Mouse (Mus musculus): Measurements from ENCODE around the gene Lrrc27. TPM values are rescaled to one million over a fixed set of nuclear protein-coding genes. Genes with fewer than 3 reads are reported as not detected.

The Lrrc27 gene
- polyA plus RNA-seq, 1 experiment from 2014 or later = 5.2 TPM

- Histone ChIP-seq H3K9me3 (ENCODE audit: control insufficient read depth, low read length) (no peaks in the 10 kb centered on the region), H3K4me3 (replicated peaks; ENCODE audit: low read length) (no peak overlapping the region), H3K27me3 (ENCODE audit: control insufficient read depth, insufficient read depth, low read length) (no peaks in the 10 kb centered on the region), H3K27ac (no peak overlapping the region), H3K4me2 (replicated peaks) (no peak overlapping the region), H3K4me1 (replicated peaks; ENCODE audit: control insufficient read depth, insufficient read depth, low read length) (peaks cover 12% of the 10 kb centered on the region; the same call in 1 of the 2 replicates), H3K36me3 (replicated peaks; ENCODE audit: control insufficient read depth, insufficient read depth) (no peaks in the 10 kb centered on the region), H3K9ac (no peak overlapping the region)
- 59% methylated on average over 1 of the region's 1 CpGs for WGBS
- ATAC-seq (ENCODE audit: low FRiP score) = no peak
- DNase-seq (ENCODE audit: low spot score) = no peak
These were observed 60.0 kb downstream of the Lrrc27 start for GRCm38 (mm10) chr7:139272639-139273396.

GRCm38 (mm10) chr7:139273397-139273719, 60.6 kb downstream of the Lrrc27 start:
- Histone ChIP-seq H3K27ac (no peak overlapping the region), H3K9me3 (ENCODE audit: control insufficient read depth, low read length) (no peaks in the 10 kb centered on the region), H3K27me3 (ENCODE audit: control insufficient read depth, insufficient read depth, low read length) (no peaks in the 10 kb centered on the region), H3K4me3 (replicated peaks; ENCODE audit: low read length) (no peak overlapping the region), H3K4me1 (replicated peaks; ENCODE audit: control insufficient read depth, insufficient read depth, low read length) (peaks cover 12% of the 10 kb centered on the region; the same call in 1 of the 2 replicates), H3K36me3 (replicated peaks; ENCODE audit: control insufficient read depth, insufficient read depth) (no peaks in the 10 kb centered on the region), H3K9ac (no peak overlapping the region), H3K4me2 (replicated peaks) (no peak overlapping the region)
- ATAC-seq (ENCODE audit: low FRiP score) (no peak), DNase-seq (ENCODE audit: low spot score) (no peak)
- WGBS = 85% methylated on average over 2 of the region's 2 CpGs

GRCm38 (mm10) chr7:139275586-139275985, 62.8 kb downstream of the Lrrc27 start:
- Histone ChIP-seq H3K27me3 (ENCODE audit: control insufficient read depth, insufficient read depth, low read length) (no peaks in the 10 kb centered on the region), H3K36me3 (replicated peaks; ENCODE audit: control insufficient read depth, insufficient read depth) (no peaks in the 10 kb centered on the region), H3K9ac (no peak overlapping the region), H3K4me1 (replicated peaks; ENCODE audit: control insufficient read depth, insufficient read depth, low read length) (peaks cover 18% of the 10 kb centered on the region), H3K27ac (no peak overlapping the region), H3K9me3 (ENCODE audit: control insufficient read depth, low read length) (no peaks in the 10 kb centered on the region), H3K4me3 (replicated peaks; ENCODE audit: low read length) (no peak overlapping the region), H3K4me2 (replicated peaks) (no peak overlapping the region)
- ATAC-seq (ENCODE audit: low FRiP score) (no peak), DNase-seq (ENCODE audit: low spot score) (no peak)
- 63% methylated on average over 10 of the region's 10 CpGs for WGBS

- H3K9me3 ChIP-seq (ENCODE audit: control insufficient read depth, low read length) = no peaks in the 10 kb centered on the region
- no peak overlapping the region for H3K4me3 ChIP-seq (replicated peaks; ENCODE audit: low read length)
- H3K27me3 ChIP-seq (ENCODE audit: control insufficient read depth, insufficient read depth, low read length) = no peaks in the 10 kb centered on the region
- DNase-seq (ENCODE audit: low spot score) = no peak
- WGBS = 88% methylated on average over 10 of the region's 10 CpGs
- H3K9ac ChIP-seq = no peak overlapping the region
- no peak for ATAC-seq (ENCODE audit: low FRiP score)
- no peak overlapping the region for H3K27ac ChIP-seq
- no peak overlapping the region for H3K4me2 ChIP-seq (replicated peaks)
- H3K36me3 ChIP-seq (replicated peaks; ENCODE audit: control insufficient read depth, insufficient read depth) = no peaks in the 10 kb centered on the region
- H3K4me1 ChIP-seq (replicated peaks; ENCODE audit: control insufficient read depth, insufficient read depth, low read length) = peaks cover 18% of the 10 kb centered on the region
These were observed 63.4 kb downstream of the Lrrc27 start for GRCm38 (mm10) chr7:139276150-139276549.

- DNase-seq (ENCODE audit: low spot score) (no peak), ATAC-seq (ENCODE audit: low FRiP score) (no peak)
- 68% methylated on average over 7 of the region's 7 CpGs for WGBS
- H3K4me2 ChIP-seq (replicated peaks) = no peak overlapping the region
- no peak overlapping the region for H3K4me3 ChIP-seq (replicated peaks; ENCODE audit: low read length)
- peaks cover 12% of the 10 kb centered on the region for H3K4me1 ChIP-seq (replicated peaks; ENCODE audit: control insufficient read depth, insufficient read depth, low read length)
- H3K36me3 ChIP-seq (replicated peaks; ENCODE audit: control insufficient read depth, insufficient read depth) = no peaks in the 10 kb centered on the region
- H3K9me3 ChIP-seq (ENCODE audit: control insufficient read depth, low read length) = no peaks in the 10 kb centered on the region
- H3K27ac ChIP-seq = no peak overlapping the region
- no peak overlapping the region for H3K9ac ChIP-seq
- H3K27me3 ChIP-seq (ENCODE audit: control insufficient read depth, insufficient read depth, low read length) = no peaks in the 10 kb centered on the region
These were observed 64.7 kb downstream of the Lrrc27 start for GRCm38 (mm10) chr7:139277536-139277935.

- no peaks in the 10 kb centered on the region for H3K27me3 ChIP-seq (ENCODE audit: control insufficient read depth, insufficient read depth, low read length)
- no peaks in the 10 kb centered on the region for H3K9me3 ChIP-seq (ENCODE audit: control insufficient read depth, low read length)
- no peaks in the 10 kb centered on the region for H3K36me3 ChIP-seq (replicated peaks; ENCODE audit: control insufficient read depth, insufficient read depth)
- no peak overlapping the region for H3K9ac ChIP-seq
- H3K4me3 ChIP-seq (replicated peaks; ENCODE audit: low read length) = no peak overlapping the region
- no peak overlapping the region for H3K4me2 ChIP-seq (replicated peaks)
- H3K4me1 ChIP-seq (replicated peaks; ENCODE audit: control insufficient read depth, insufficient read depth, low read length) = peaks cover 10% of the 10 kb centered on the region
- H3K27ac ChIP-seq = no peak overlapping the region; the same call in 1 of the 2 replicates
- DNase-seq (ENCODE audit: low spot score) (no peak), ATAC-seq (ENCODE audit: low FRiP score) (no peak)
- 69% methylated on average over 5 of the region's 5 CpGs for WGBS
These were observed 66.8 kb downstream of the Lrrc27 start for GRCm38 (mm10) chr7:139279571-139279970.

GRCm38 (mm10) chr7:139280044-139280443, 67.3 kb downstream of the Lrrc27 start:
- H3K9ac ChIP-seq = no peak overlapping the region
- no peak overlapping the region for H3K27ac ChIP-seq
- H3K27me3 ChIP-seq (ENCODE audit: control insufficient read depth, insufficient read depth, low read length) = no peaks in the 10 kb centered on the region
- no peak overlapping the region for H3K4me2 ChIP-seq (replicated peaks)
- H3K36me3 ChIP-seq (replicated peaks; ENCODE audit: control insufficient read depth, insufficient read depth) = no peaks in the 10 kb centered on the region
- H3K4me1 ChIP-seq (replicated peaks; ENCODE audit: control insufficient read depth, insufficient read depth, low read length) = peaks cover 10% of the 10 kb centered on the region
- H3K4me3 ChIP-seq (replicated peaks; ENCODE audit: low read length) = no peak overlapping the region
- H3K9me3 ChIP-seq (ENCODE audit: control insufficient read depth, low read length) = no peaks in the 10 kb centered on the region
- no peak for ATAC-seq (ENCODE audit: low FRiP score)
- WGBS = 68% methylated on average over 1 of the region's 1 CpGs
- DNase-seq (ENCODE audit: low spot score) = no peak

GRCm38 (mm10) chr7:139281195-139281594, 68.4 kb downstream of the Lrrc27 start:
- no peak overlapping the region for H3K4me3 ChIP-seq (replicated peaks; ENCODE audit: low read length)
- DNase-seq (ENCODE audit: low spot score) (no peak), ATAC-seq (ENCODE audit: low FRiP score) (no peak)
- H3K36me3 ChIP-seq (replicated peaks; ENCODE audit: control insufficient read depth, insufficient read depth) = no peaks in the 10 kb centered on the region
- peaks cover 7% of the 10 kb centered on the region for H3K4me1 ChIP-seq (replicated peaks; ENCODE audit: control insufficient read depth, insufficient read depth, low read length)
- H3K9ac ChIP-seq = no peak overlapping the region
- no peak overlapping the region for H3K4me2 ChIP-seq (replicated peaks)
- no peaks in the 10 kb centered on the region for H3K27me3 ChIP-seq (ENCODE audit: control insufficient read depth, insufficient read depth, low read length)
- H3K27ac ChIP-seq = no peak overlapping the region
- 27% methylated on average over 2 of the region's 2 CpGs for WGBS
- no peaks in the 10 kb centered on the region for H3K9me3 ChIP-seq (ENCODE audit: control insufficient read depth, low read length)

GRCm38 (mm10) chr7:139282037-139282436, 69.2 kb downstream of the Lrrc27 start:
- WGBS = 76% methylated on average over 3 of the region's 3 CpGs
- no peak overlapping the region for H3K4me3 ChIP-seq (replicated peaks; ENCODE audit: low read length)
- H3K36me3 ChIP-seq (replicated peaks; ENCODE audit: control insufficient read depth, insufficient read depth) = no peaks in the 10 kb centered on the region
- H3K27ac ChIP-seq = no peak overlapping the region
- no peaks in the 10 kb centered on the region for H3K9me3 ChIP-seq (ENCODE audit: control insufficient read depth, low read length)
- H3K4me2 ChIP-seq (replicated peaks) = no peak overlapping the region
- ATAC-seq (ENCODE audit: low FRiP score) (no peak), DNase-seq (ENCODE audit: low spot score) (no peak)
- H3K4me1 ChIP-seq (replicated peaks; ENCODE audit: control insufficient read depth, insufficient read depth, low read length) = peaks cover 7% of the 10 kb centered on the region
- H3K27me3 ChIP-seq (ENCODE audit: control insufficient read depth, insufficient read depth, low read length) = no peaks in the 10 kb centered on the region
- no peak overlapping the region for H3K9ac ChIP-seq

Data from hindbrain, embryonic 14.5 days (tissue).